Mouse (Mus musculus) testis, adult 2 months (tissue): Measurements from ENCODE around the gene Btg2. TPM values are rescaled to one million over a fixed set of nuclear protein-coding genes. Genes with fewer than 3 reads are reported as not detected.
A peak's percentile ranks its signal among the peaks of the same experiment; 100 is the strongest.

Source experiments
- H3K27ac ChIP-seq: fragments of 200-500 bp; 2 replicates; pipeline ENCODE4 v1.5.1; 2012; ENCODE audit warnings: low read depth, low read length; ENCODE audit not compliant: control insufficient read depth, insufficient read depth
- H3K27me3 ChIP-seq: fragments of 200-500 bp; 2 replicates; pipeline ENCODE4 v1.6.1; 2012; ENCODE audit warnings: mild to moderate bottlenecking, low read length, moderate library complexity; ENCODE audit not compliant: control insufficient read depth, insufficient read depth
- H3K36me3 ChIP-seq: fragments of 200-500 bp; 2 replicates; pipeline ENCODE4 v1.6.1; 2012; ENCODE audit warnings: mild to moderate bottlenecking, low read length; ENCODE audit not compliant: control insufficient read depth, insufficient read depth
- H3K4me1 ChIP-seq: fragments of 200-500 bp; 2 replicates; pipeline ENCODE4 v1.6.1; 2012; ENCODE audit warnings: low read length; ENCODE audit not compliant: control insufficient read depth, insufficient read depth
- H3K4me3 ChIP-seq: fragments of 200-500 bp; 2 replicates; pipeline ENCODE4 v1.5.1; 2012; ENCODE audit warnings: low read depth, mild to moderate bottlenecking, low read length, moderate library complexity, mixed read lengths; ENCODE audit not compliant: control insufficient read depth
- CTCF ChIP-seq: fragments of 200-500 bp; IDR thresholded peaks from 2 replicates; pipeline ENCODE4 v1.5.1; 2012; ENCODE audit warnings: low read depth, mild to moderate bottlenecking, inconsistent platforms, low read length, moderate library complexity; ENCODE audit not compliant: control insufficient read depth, insufficient read depth, insufficient replicate concordance
- POLR2A ChIP-seq: fragments of 200-500 bp; IDR thresholded peaks from 2 replicates; pipeline ENCODE4 v1.6.1; 2012; ENCODE audit warnings: low read depth, mild to moderate bottlenecking, inconsistent platforms, low read length, moderate library complexity; ENCODE audit not compliant: control insufficient read depth
- polyA plus RNA-seq: library from polyadenylated mRNA; depleted of rRNA; stranded (reverse); fragments of >200 nt; gene quantifications from 2 replicates; pipeline ENCODE4 v1.2.3, GENCODE M21; 2012

Btg2 gene
- polyA plus RNA-seq, 1 experiment: 2.9 TPM

GRCm38 (mm10) chr1:134082987-134083516 lies 4.1 kb upstream of the Btg2 start:
- Histone ChIP-seq H3K4me3 (no peak overlapping the region), H3K36me3 (no peaks in the 10 kb centered on the region), H3K4me1 (peaks cover 12% of the 10 kb centered on the region), H3K27ac (no peak overlapping the region; the same call in 1 of the 2 replicates), H3K27me3 (no peaks in the 10 kb centered on the region)
- no peak for TF ChIP-seq CTCF
- no peak for TF ChIP-seq POLR2A

GRCm38 (mm10) chr1:134080881-134081450 lies 2.0 kb upstream of the Btg2 start:
- Histone ChIP-seq H3K27ac (no peak overlapping the region), H3K4me1 (peaks cover 12% of the 10 kb centered on the region), H3K27me3 (no peaks in the 10 kb centered on the region), H3K36me3 (no peaks in the 10 kb centered on the region), H3K4me3 (no peak overlapping the region)
- TF ChIP-seq POLR2A: no peak

- H3K4me1 ChIP-seq: peaks cover 12% of the 10 kb centered on the region
- no peak for TF ChIP-seq POLR2A
- TF ChIP-seq CTCF: no peak
- no peaks in the 10 kb centered on the region for H3K36me3 ChIP-seq
- H3K27me3 ChIP-seq: no peaks in the 10 kb centered on the region
- no peak overlapping the region for H3K4me3 ChIP-seq
- H3K27ac ChIP-seq: no peak overlapping the region
Measured at GRCm38 (mm10) chr1:134080406-134080805, 1.5 kb upstream of the Btg2 start.

- Histone ChIP-seq H3K4me3 (peak overlapping the region; percentile 81), H3K4me1 (peaks cover 12% of the 10 kb centered on the region), H3K27me3 (no peaks in the 10 kb centered on the region), H3K27ac (peak overlapping the region; percentile 59), H3K36me3 (no peaks in the 10 kb centered on the region)
- TF ChIP-seq CTCF: no peak
- no peak for TF ChIP-seq POLR2A
Measured at GRCm38 (mm10) chr1:134079477-134080163, 700 bp upstream of the Btg2 start.

- peak overlapping the region; percentile 58; the same call in 1 of the 2 replicates for H3K27ac ChIP-seq
- peak overlapping the region; percentile 76 for H3K4me3 ChIP-seq
- H3K36me3 ChIP-seq: no peaks in the 10 kb centered on the region
- H3K27me3 ChIP-seq: no peaks in the 10 kb centered on the region
- TF ChIP-seq POLR2A (no peak), CTCF (no peak)
- H3K4me1 ChIP-seq: peaks cover 11% of the 10 kb centered on the region
Measured at GRCm38 (mm10) chr1:134078061-134078795, 692 bp downstream of the Btg2 start.

- Histone ChIP-seq H3K27ac (no peak overlapping the region), H3K4me3 (peak overlapping the region; percentile 76), H3K27me3 (no peaks in the 10 kb centered on the region), H3K4me1 (peaks cover 5% of the 10 kb centered on the region; the same call in 1 of the 2 replicates), H3K36me3 (no peaks in the 10 kb centered on the region)
- TF ChIP-seq POLR2A (no peak), CTCF (no peak)
Measured at GRCm38 (mm10) chr1:134077389-134078060, 1.4 kb downstream of the Btg2 start.

GRCm38 (mm10) chr1:134076789-134077188 lies 2.1 kb downstream of the Btg2 start:
- H3K4me1 ChIP-seq: peaks cover 5% of the 10 kb centered on the region; the same call in 1 of the 2 replicates

More at GRCm38 (mm10) chr1:134076789-134077188, 2.1 kb downstream of the Btg2 start:
- Histone ChIP-seq H3K27ac (no peak overlapping the region), H3K36me3 (no peaks in the 10 kb centered on the region), H3K4me3 (no peak overlapping the region), H3K27me3 (no peaks in the 10 kb centered on the region)
- TF ChIP-seq POLR2A (no peak), CTCF (no peak)
